Mouse (Mus musculus) megakaryocyte progenitor cell, adult 5-6 weeks (primary cell): Measurements from ENCODE around the gene Ssr1. TPM values are rescaled to one million over a fixed set of nuclear protein-coding genes. Genes with fewer than 3 reads are reported as not detected.

Experiments
- ATAC-seq: replicated peaks from 2 replicates; pipeline ENCODE4 v1.8.0; 2016; ENCODE audit warnings: mild to moderate bottlenecking, moderate TSS enrichment, inconsistent platforms; ENCODE audit not compliant: poor library complexity
- total RNA-seq, 2 experiments: library from RNA; stranded (forward) in 1 of 2; stranded (reverse) in 1 of 2; fragments of 157-497, 149-512 nt in 1 of 2; fragments of 200-1000 nt in 1 of 2; gene quantifications; 2 replicates each; pipeline versions ENCODE4 v1.2.3 to v1.2.4; 2015 to 2017

Ssr1 gene
- total RNA-seq (2015) = 186 and 238 TPM in 2 replicates
- total RNA-seq (2017) = 247 and 275 TPM in 2 replicates

- ATAC-seq = peak; percentile 97
Observed at GRCm38 (mm10) chr13:37993704-37994404, at the start of gene Ssr1. Gene Ssr1 (minus strand): TSS chr13:37994217.

GRCm38 (mm10) chr13:38037811-38038210 lies 43.8 kb upstream of the Ssr1 start:
- ATAC-seq = no peak; the same call in 1 of the 2 replicates

GRCm38 (mm10) chr13:38037044-38037687 lies 43.1 kb upstream of the Ssr1 start, which contains the start of gene Cage1:
Gene Cage1 (minus strand): TSS chr13:38037069.
- ATAC-seq = peak; percentile 96

- peak; percentile 65 for ATAC-seq
Observed at GRCm38 (mm10) chr13:38036343-38037043, 42.5 kb upstream of the Ssr1 start, which contains the start of gene Riok1. Gene Riok1 (plus strand): TSS chr13:38036995.

- no peak; the same call in 1 of the 2 replicates for ATAC-seq
Observed at GRCm38 (mm10) chr13:38028407-38028806, 34.4 kb upstream of the Ssr1 start.

GRCm38 (mm10) chr13:38027618-38028248 lies 33.7 kb upstream of the Ssr1 start:
- peak; percentile 86 for ATAC-seq

- peak; percentile 71 for ATAC-seq
Observed at GRCm38 (mm10) chr13:38025874-38026273, 31.9 kb upstream of the Ssr1 start.

- no peak for ATAC-seq
Observed at GRCm38 (mm10) chr13:38018791-38019190, 24.8 kb upstream of the Ssr1 start.

- no peak for ATAC-seq
Observed at GRCm38 (mm10) chr13:38015591-38015990, 21.6 kb upstream of the Ssr1 start.

GRCm38 (mm10) chr13:38012436-38012835 lies 18.4 kb upstream of the Ssr1 start:
- no peak for ATAC-seq

- peak; percentile 79 for ATAC-seq
Observed at GRCm38 (mm10) chr13:38010444-38010910, 16.5 kb upstream of the Ssr1 start.

- peak; percentile 94 for ATAC-seq
Observed at GRCm38 (mm10) chr13:38009721-38010408, 15.8 kb upstream of the Ssr1 start.

GRCm38 (mm10) chr13:38007972-38008371 lies 14.0 kb upstream of the Ssr1 start:
- no peak for ATAC-seq

GRCm38 (mm10) chr13:38002461-38002860 lies 8.4 kb upstream of the Ssr1 start:
- 0 out of 2 replicates have a peak, but pooled peaks have one; percentile 34 for ATAC-seq

GRCm38 (mm10) chr13:37999713-38000112 lies 5.7 kb upstream of the Ssr1 start:
- ATAC-seq = no peak

GRCm38 (mm10) chr13:37994405-37994749 lies 360 bp upstream of the Ssr1 start:
- ATAC-seq = no peak

GRCm38 (mm10) chr13:37993376-37993703 lies 677 bp downstream of the Ssr1 start:
- ATAC-seq = no peak

- ATAC-seq = 0 out of 2 replicates have a peak, but pooled peaks have one; percentile 15
Observed at GRCm38 (mm10) chr13:37992638-37993371, 1.2 kb downstream of the Ssr1 start.

- no peak for ATAC-seq
Observed at GRCm38 (mm10) chr13:37989701-37990100, 4.3 kb downstream of the Ssr1 start.

GRCm38 (mm10) chr13:37986166-37986565 lies 7.9 kb downstream of the Ssr1 start:
- ATAC-seq = no peak
